Mouse (Mus musculus): ENCODE data around the gene Ctnna3. TPM values are rescaled to one million over a fixed set of nuclear protein-coding genes. Genes with fewer than 3 reads are reported as not detected.
"Not testable (repeated sequence)": the region's sequence is repeated elsewhere in the genome, so short reads cannot be mapped to it uniquely, and the experiment has no call there.

Gene Ctnna3
- total and polyA plus RNA-seq, 2 experiments from 2014 or later = 0.63 to 1.0 TPM

- DNase-seq (ENCODE audit: low spot score) (no peak), ATAC-seq (ENCODE audit: low FRiP score) (no peak)
- H3K27me3 ChIP-seq (ENCODE audit: insufficient read depth, low read length) = no peaks in the 10 kb centered on the region
- no peaks in the 10 kb centered on the region for H3K9me3 ChIP-seq (ENCODE audit: low read length)
- TF ChIP-seq CTCF (IDR thresholded peaks at IDR 0.05) = no peak
- no peaks in the 10 kb centered on the region for H3K36me3 ChIP-seq (ENCODE audit: insufficient read depth, low read length)
- no peak overlapping the region for H3K27ac ChIP-seq (ENCODE audit: low read depth, low read length)
- 85% methylated on average over 3 of the region's 3 CpGs for WGBS
- no peak overlapping the region for H3K9ac ChIP-seq (replicated peaks; ENCODE audit: low read length, poor library complexity, severe bottlenecking)
- no peak overlapping the region for H3K4me2 ChIP-seq (ENCODE audit: low read depth, low read length, poor library complexity, severe bottlenecking)
- no peaks in the 10 kb centered on the region for H3K4me1 ChIP-seq (ENCODE audit: insufficient read depth, low read length)
- no peak overlapping the region for H3K4me3 ChIP-seq (ENCODE audit: low read depth, low read length)
These were observed 758.1 kb downstream of the Ctnna3 start for GRCm38 (mm10) chr10:64188046-64188445.

- H3K27me3 ChIP-seq (ENCODE audit: insufficient read depth, low read length) = no peaks in the 10 kb centered on the region
- whole genome bisulfite sequencing = 92% methylated on average over 1 of the region's 1 CpGs
- H3K27ac ChIP-seq (ENCODE audit: low read depth, low read length) = no peak overlapping the region
- H3K9ac ChIP-seq (replicated peaks; ENCODE audit: low read length, poor library complexity, severe bottlenecking) = no peak overlapping the region
- no peaks in the 10 kb centered on the region for H3K36me3 ChIP-seq (ENCODE audit: insufficient read depth, low read length)
- no peaks in the 10 kb centered on the region for H3K4me1 ChIP-seq (ENCODE audit: insufficient read depth, low read length)
- no peak for DNase-seq (ENCODE audit: low spot score)
- TF ChIP-seq CTCF (IDR thresholded peaks at IDR 0.05) = no peak
- H3K9me3 ChIP-seq (ENCODE audit: low read length) = no peaks in the 10 kb centered on the region
- H3K4me3 ChIP-seq (ENCODE audit: low read depth, low read length) = no peak overlapping the region
- no peak for ATAC-seq (ENCODE audit: low FRiP score)
- H3K4me2 ChIP-seq (ENCODE audit: low read depth, low read length, poor library complexity, severe bottlenecking) = no peak overlapping the region
These were observed 767.7 kb downstream of the Ctnna3 start for GRCm38 (mm10) chr10:64197584-64197983.

DNA sequence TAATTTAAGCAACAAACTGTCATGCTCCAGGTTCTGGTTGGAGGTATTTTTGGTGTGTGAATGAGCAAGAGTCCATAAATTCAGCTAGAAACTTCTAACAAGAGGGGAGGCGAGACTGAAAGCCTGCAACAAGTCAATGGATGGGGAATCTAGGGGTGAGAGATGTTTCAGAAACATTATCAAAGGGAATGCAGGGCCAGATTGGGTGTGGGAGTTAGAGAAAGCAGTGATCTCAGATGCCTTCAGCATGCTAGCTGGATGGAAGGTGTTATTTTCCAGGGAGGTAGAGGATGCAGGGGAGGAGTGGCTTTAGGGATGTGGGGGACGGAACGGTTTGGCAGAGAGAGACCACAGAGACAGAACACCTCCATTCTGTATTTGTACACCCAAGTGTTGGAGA, 785.7 kb downstream of the Ctnna3 start:
- no peaks in the 10 kb centered on the region for H3K36me3 ChIP-seq (ENCODE audit: insufficient read depth, low read length)

GRCm38 (mm10) chr10:64223023-64223422, 793.1 kb downstream of the Ctnna3 start:
- TF ChIP-seq CTCF (IDR thresholded peaks at IDR 0.05) = no peak
- DNase-seq (ENCODE audit: low spot score) (no peak), ATAC-seq (ENCODE audit: low FRiP score) (no peak)
- WGBS = 73% methylated on average over 3 of the region's 3 CpGs
- Histone ChIP-seq H3K27me3 (ENCODE audit: insufficient read depth, low read length) (no peaks in the 10 kb centered on the region), H3K9ac (replicated peaks; ENCODE audit: low read length, poor library complexity, severe bottlenecking) (no peak overlapping the region), H3K4me3 (ENCODE audit: low read depth, low read length) (no peak overlapping the region), H3K9me3 (ENCODE audit: low read length) (no peaks in the 10 kb centered on the region), H3K27ac (ENCODE audit: low read depth, low read length) (no peak overlapping the region), H3K4me2 (ENCODE audit: low read depth, low read length, poor library complexity, severe bottlenecking) (no peak overlapping the region), H3K4me1 (ENCODE audit: insufficient read depth, low read length) (no peaks in the 10 kb centered on the region), H3K36me3 (ENCODE audit: insufficient read depth, low read length) (no peaks in the 10 kb centered on the region)

More for the DNA sequence above, 785.7 kb downstream of the Ctnna3 start:
- Histone ChIP-seq H3K4me2 (ENCODE audit: low read depth, low read length, poor library complexity, severe bottlenecking) (no peak overlapping the region), H3K9me3 (ENCODE audit: low read length) (no peaks in the 10 kb centered on the region), H3K27ac (ENCODE audit: low read depth, low read length) (no peak overlapping the region), H3K9ac (replicated peaks; ENCODE audit: low read length, poor library complexity, severe bottlenecking) (no peak overlapping the region), H3K4me3 (ENCODE audit: low read depth, low read length) (no peak overlapping the region), H3K4me1 (ENCODE audit: insufficient read depth, low read length) (no peaks in the 10 kb centered on the region), H3K27me3 (ENCODE audit: insufficient read depth, low read length) (no peaks in the 10 kb centered on the region)
- DNase-seq (ENCODE audit: low spot score) (no peak), ATAC-seq (ENCODE audit: low FRiP score) (no peak)
- WGBS = 91% methylated on average over 3 of the region's 3 CpGs
- TF ChIP-seq CTCF (IDR thresholded peaks at IDR 0.05) = no peak

GRCm38 (mm10) chr10:64224007-64224406, 794.1 kb downstream of the Ctnna3 start:
- Histone ChIP-seq H3K9ac (replicated peaks; ENCODE audit: low read length, poor library complexity, severe bottlenecking) (no peak overlapping the region), H3K36me3 (ENCODE audit: insufficient read depth, low read length) (no peaks in the 10 kb centered on the region), H3K4me3 (ENCODE audit: low read depth, low read length) (no peak overlapping the region), H3K4me2 (ENCODE audit: low read depth, low read length, poor library complexity, severe bottlenecking) (no peak overlapping the region), H3K9me3 (ENCODE audit: low read length) (no peaks in the 10 kb centered on the region), H3K27me3 (ENCODE audit: insufficient read depth, low read length) (no peaks in the 10 kb centered on the region), H3K4me1 (ENCODE audit: insufficient read depth, low read length) (no peaks in the 10 kb centered on the region), H3K27ac (ENCODE audit: low read depth, low read length) (no peak overlapping the region)
- 94% methylated on average over 9 of the region's 9 CpGs for WGBS
- ATAC-seq (ENCODE audit: low FRiP score) (no peak), DNase-seq (ENCODE audit: low spot score) (no peak)
- TF ChIP-seq CTCF (IDR thresholded peaks at IDR 0.05) = no peak

GRCm38 (mm10) chr10:64224424-64224823, 794.5 kb downstream of the Ctnna3 start:
- Histone ChIP-seq H3K4me3 (ENCODE audit: low read depth, low read length) (no peak overlapping the region), H3K36me3 (ENCODE audit: insufficient read depth, low read length) (no peaks in the 10 kb centered on the region), H3K4me2 (ENCODE audit: low read depth, low read length, poor library complexity, severe bottlenecking) (no peak overlapping the region), H3K9ac (replicated peaks; ENCODE audit: low read length, poor library complexity, severe bottlenecking) (no peak overlapping the region), H3K27me3 (ENCODE audit: insufficient read depth, low read length) (no peaks in the 10 kb centered on the region), H3K4me1 (ENCODE audit: insufficient read depth, low read length) (no peaks in the 10 kb centered on the region), H3K9me3 (ENCODE audit: low read length) (no peaks in the 10 kb centered on the region), H3K27ac (ENCODE audit: low read depth, low read length) (no peak overlapping the region)
- WGBS = 94% methylated on average over 6 of the region's 6 CpGs
- no peak for TF ChIP-seq CTCF (IDR thresholded peaks at IDR 0.05)
- no peak for DNase-seq (ENCODE audit: low spot score)
- no peak for ATAC-seq (ENCODE audit: low FRiP score)

GRCm38 (mm10) chr10:64225826-64226225, 795.9 kb downstream of the Ctnna3 start:
- DNase-seq (ENCODE audit: low spot score); H3K4me1 ChIP-seq (ENCODE audit: insufficient read depth, low read length): not testable (repeated sequence)

More at GRCm38 (mm10) chr10:64225826-64226225, 795.9 kb downstream of the Ctnna3 start:
- H3K36me3 ChIP-seq (ENCODE audit: insufficient read depth, low read length); H3K9ac ChIP-seq (replicated peaks; ENCODE audit: low read length, poor library complexity, severe bottlenecking); H3K4me3 ChIP-seq (ENCODE audit: low read depth, low read length); H3K9me3 ChIP-seq (ENCODE audit: low read length); H3K27ac ChIP-seq (ENCODE audit: low read depth, low read length); H3K27me3 ChIP-seq (ENCODE audit: insufficient read depth, low read length); H3K4me2 ChIP-seq (ENCODE audit: low read depth, low read length, poor library complexity, severe bottlenecking); ATAC-seq (ENCODE audit: low FRiP score): not testable (repeated sequence)

Measured in midbrain, postnatal 0 days (tissue).